Mouse (Mus musculus) lung, postnatal 0 days (tissue): ENCODE measurements around the gene Ddx39b. TPM values are rescaled to one million over a fixed set of nuclear protein-coding genes. Genes with fewer than 3 reads are reported as not detected.
A peak's percentile ranks its signal among the peaks of the same experiment; 100 is the strongest.

Experiments used
- ATAC-seq: fragments of 200-750 bp; cut with Nextera tagmentation; 2 replicates; pipeline ENCODE4 v1.8.0; 2017; ENCODE audit warnings: moderate library complexity
- DNase-seq: peaks from one replicate; pipeline ENCODE4 v3.0.0-alpha.2; 2016; ENCODE audit warnings: low spot score
- H3K27ac ChIP-seq: fragments of 300-500 bp; sonication (generic); 2 replicates; pipeline ENCODE4 v1.5.1; 2014; ENCODE audit warnings: antibody characterized with exemption, mild to moderate bottlenecking, low read length, mixed read lengths
- H3K27me3 ChIP-seq: fragments of 300-500 bp; sonication (generic); replicated peaks from 2 replicates; pipeline ENCODE4 v1.6.1; 2014; ENCODE audit warnings: low read length, mixed read lengths; ENCODE audit not compliant: insufficient read depth
- H3K36me3 ChIP-seq: fragments of 300-500 bp; sonication (generic); 2 replicates; pipeline ENCODE4 v1.6.1; 2014; ENCODE audit warnings: low read length, mixed read lengths; ENCODE audit not compliant: insufficient read depth
- H3K4me1 ChIP-seq: fragments of 300-500 bp; sonication (generic); 2 replicates; pipeline ENCODE4 v1.6.1; 2014; ENCODE audit warnings: antibody characterized with exemption, low read depth, low read length, mixed read lengths; ENCODE audit not compliant: insufficient read depth
- H3K4me2 ChIP-seq: fragments of 300-500 bp; sonication (generic); replicated peaks from 2 replicates; pipeline ENCODE4 v1.6.1; 2014; ENCODE audit warnings: low read depth, mild to moderate bottlenecking, low read length, moderate library complexity, mixed read lengths
- H3K4me3 ChIP-seq: fragments of 300-500 bp; sonication (generic); 2 replicates; pipeline ENCODE4 v1.5.1; 2014; ENCODE audit warnings: low read depth, low read length
- H3K9ac ChIP-seq: fragments of 300-500 bp; sonication (generic); replicated peaks from 2 replicates; pipeline ENCODE4 v1.6.1; 2014; ENCODE audit warnings: low read depth, mild to moderate bottlenecking
- H3K9me3 ChIP-seq: fragments of 300-500 bp; sonication (generic); 2 replicates; pipeline ENCODE4 v1.6.1; 2016; ENCODE audit warnings: low read length, mixed read lengths
- CTCF ChIP-seq: IDR thresholded peaks from 2 replicates; pipeline ENCODE4 v1.5.1; 2016; ENCODE audit warnings: antibody characterized with exemption, mild to moderate bottlenecking
- EP300 ChIP-seq: IDR thresholded peaks from 2 replicates; pipeline ENCODE4 v1.6.1; 2016; ENCODE audit warnings: antibody characterized with exemption, mild to moderate bottlenecking, control low read depth
- WGBS: fragments of 180-500 bp; shearing (Covaris S2); extraction: QIAGEN DNeasy Blood & Tissue Kit; methylation state at CpG from one replicate; pipeline ENCODE4 v1.1.7; 2014; 5-methylcytosine and 5-hydroxymethylcytosine counted together
- polyA plus RNA-seq: library from polyadenylated mRNA; unstranded; fragments of >200 nt; fragmentation: Nextera tagmentation; extraction: Ambion mirVana; gene quantifications from 2 replicates; pipeline ENCODE4 v1.2.1, GENCODE M21; 2015

The Ddx39b gene
- polyA plus RNA-seq, result 161 and 170 TPM in 2 replicates

- peak within 1 kb of the TSS; percentile 81 for H3K4me2 ChIP-seq
- WGBS, result under 1% methylated on average over 62 of the region's 69 CpGs
- peak within 1 kb of the TSS; percentile 91 for H3K4me3 ChIP-seq
- no peaks in the 10 kb centered on the region for H3K27me3 ChIP-seq
- ATAC-seq (peak; percentile 89), DNase-seq (peak; percentile 98)
- H3K4me1 ChIP-seq, result peaks cover 21% of the 10 kb centered on the region
- TF ChIP-seq EP300, result peak; percentile 90
- TF ChIP-seq CTCF, result peak; percentile 46
- peak within 1 kb of the TSS; percentile 99 for H3K9ac ChIP-seq
- peak within 1 kb of the TSS; percentile 100 for H3K27ac ChIP-seq
- H3K9me3 ChIP-seq, result no peaks in the 10 kb centered on the region
- H3K36me3 ChIP-seq, result peaks cover 20% of the 10 kb centered on the region; the same call in 1 of the 2 replicates
These were observed at the start of gene Ddx39b for GRCm38 (mm10) chr17:35241305-35242014. Ddx39b (plus strand) TSS chr17:35241746.

GRCm38 (mm10) chr17:35192924-35193323, 48.6 kb upstream of the Ddx39b start:
- no peak overlapping the region for H3K27ac ChIP-seq
- H3K9me3 ChIP-seq, result no peaks in the 10 kb centered on the region
- H3K4me2 ChIP-seq, result no peak overlapping the region
- H3K4me3 ChIP-seq, result no peak overlapping the region
- no peak for DNase-seq
- H3K27me3 ChIP-seq, result no peaks in the 10 kb centered on the region; the same call in 1 of the 2 replicates
- H3K9ac ChIP-seq, result no peak overlapping the region
- no peak for TF ChIP-seq EP300
- TF ChIP-seq CTCF, result no peak
- ATAC-seq, result no peak
- WGBS, result 66% methylated on average over 5 of the region's 5 CpGs
- no peaks in the 10 kb centered on the region for H3K36me3 ChIP-seq
- H3K4me1 ChIP-seq, result peaks cover 4% of the 10 kb centered on the region; the same call in 1 of the 2 replicates

GRCm38 (mm10) chr17:35193881-35194843, 47.4 kb upstream of the Ddx39b start, which contains the start of gene Ltb:
Ltb (plus strand) TSS chr17:35194439.
- Histone ChIP-seq H3K4me1 (peaks cover 4% of the 10 kb centered on the region; the same call in 1 of the 2 replicates), H3K4me3 (no peak within 1 kb of the TSS; the same call in 1 of the 2 replicates), H3K9me3 (no peaks in the 10 kb centered on the region), H3K9ac (no peak within 1 kb of the TSS), H3K27ac (no peak within 1 kb of the TSS), H3K36me3 (no peaks in the 10 kb centered on the region), H3K27me3 (no peaks in the 10 kb centered on the region; the same call in 1 of the 2 replicates), H3K4me2 (peak within 1 kb of the TSS; percentile 75)
- 38% methylated on average over 25 of the region's 28 CpGs for WGBS
- ATAC-seq, result no peak
- TF ChIP-seq EP300, result no peak
- no peak for TF ChIP-seq CTCF
- no peak for DNase-seq

GRCm38 (mm10) chr17:35194844-35195630, 46.5 kb upstream of the Ddx39b start:
- DNase-seq (no peak), ATAC-seq (no peak)
- 37% methylated on average over 16 of the region's 19 CpGs for WGBS
- H3K4me2 ChIP-seq, result peak overlapping the region; percentile 75
- peaks cover 4% of the 10 kb centered on the region; the same call in 1 of the 2 replicates for H3K4me1 ChIP-seq
- H3K9ac ChIP-seq, result no peak overlapping the region
- no peaks in the 10 kb centered on the region for H3K9me3 ChIP-seq
- H3K27me3 ChIP-seq, result no peaks in the 10 kb centered on the region; the same call in 1 of the 2 replicates
- H3K36me3 ChIP-seq, result no peaks in the 10 kb centered on the region
- H3K4me3 ChIP-seq, result peak overlapping the region; percentile 45
- no peak overlapping the region for H3K27ac ChIP-seq
- TF ChIP-seq CTCF, result no peak
- no peak for TF ChIP-seq EP300

- Histone ChIP-seq H3K4me3 (peak overlapping the region; percentile 45), H3K4me1 (peaks cover 4% of the 10 kb centered on the region; the same call in 1 of the 2 replicates), H3K4me2 (peak overlapping the region; percentile 75), H3K9ac (no peak overlapping the region), H3K27ac (no peak overlapping the region), H3K36me3 (no peaks in the 10 kb centered on the region), H3K9me3 (no peaks in the 10 kb centered on the region), H3K27me3 (no peaks in the 10 kb centered on the region; the same call in 1 of the 2 replicates)
- DNase-seq (peak; percentile 83), ATAC-seq (peak; percentile 91)
- TF ChIP-seq EP300 (no peak), CTCF (peak; percentile 98)
- WGBS, result 1% methylated on average over 64 of the region's 66 CpGs
These were observed 45.8 kb upstream of the Ddx39b start for GRCm38 (mm10) chr17:35195631-35196320.
